24 mouse cellular contexts compared by ENCODE assay signal in the genomic region with DNA sequence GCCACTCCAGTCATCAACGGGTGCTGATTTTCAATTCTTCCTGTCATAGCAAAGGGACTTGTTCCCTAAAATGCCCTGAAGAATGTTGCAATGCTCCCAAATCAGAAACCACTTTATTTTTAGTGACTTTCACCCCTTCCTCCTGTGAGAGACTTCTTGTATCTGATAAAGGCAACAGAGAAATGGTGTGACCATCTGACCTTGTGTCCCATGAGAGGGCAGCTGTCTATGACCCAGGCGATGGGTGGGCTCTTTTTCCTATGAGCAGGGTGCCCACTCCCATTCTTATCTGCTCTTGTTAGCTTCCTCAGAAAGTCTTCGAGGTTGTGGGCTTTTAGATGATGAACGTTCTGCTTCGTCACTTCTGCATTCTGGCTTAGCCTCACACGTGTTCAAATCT.
A peak's percentile ranks its signal among the peaks of the same experiment; 100 is the strongest.
DNase-seq lines count a peak whose midpoint lies in the region; ATAC-seq and TF ChIP-seq lines count a peak whose summit lies in the region.
"Had no signal": no experiment of that assay in that cellular context is flagged by ENCODE, and none has a peak within 500 bp of the region (broad histone marks: within the 10 kb centered on the region; RNA-seq: fewer than 3 reads in every experiment).

No protein-coding gene starts in this region.

- H3K9ac ChIP-seq in liver, adult 2 months (ENCODE audit: low read depth, low read length) = no peak overlapping the region
- H3K9ac ChIP-seq: forebrain, embryonic 13.5 days; forebrain, postnatal 0 days; heart, embryonic 13.5 days; hindbrain, embryonic 13.5 days had no signal

- H3K27ac ChIP-seq in liver, adult 2 months (replicated peaks; ENCODE audit: insufficient read depth, low read depth, low read length) = no peak overlapping the region
- H3K27ac ChIP-seq: embryonic facial prominence, embryonic 10.5 days; forebrain, embryonic 13.5 days; heart, embryonic 13.5 days; hindbrain, embryonic 13.5 days; hindbrain, postnatal 0 days had no signal

- no peaks in the 10 kb centered on the region for H3K4me1 ChIP-seq in liver, adult 2 months (ENCODE audit: control insufficient read depth, insufficient read depth, low read length)
- H3K4me1 ChIP-seq: embryonic facial prominence, embryonic 10.5 days; forebrain, embryonic 13.5 days; heart, embryonic 13.5 days; hindbrain, embryonic 13.5 days had no signal

- no peak for TF ChIP-seq POLR2A in liver, adult 2 months (IDR thresholded peaks at IDR 0.05; ENCODE audit: extremely low read depth, insufficient read depth, low read length)

- peak; percentile 30 for DNase-seq in liver, adult 2 months (ENCODE audit: extremely low read depth, low read depth, low spot score)
- no peak for DNase-seq in liver
- DNase-seq in monocyte, adult 2 months (ENCODE audit: low read depth in 1 of 2, low spot score in 2 of 2) = peak; percentile 34 to 55
- DNase-seq in layer of hippocampus, postnatal 36 days = no peak
- no peak for DNase-seq in heart, postnatal 14 days
- DNase-seq in gastrocnemius, adult 8-10 months (ENCODE audit: low spot score in 2 of 2) = no peak
- DNase-seq: adrenal gland, adult 8-10 months; adrenal gland, postnatal 36 days; B cell, adult 2 months; cerebellum, adult 11-12 months; cerebellum, adult 9-10 months; cerebellum, postnatal 25 days; forebrain, postnatal 0 days; gastrocnemius, postnatal 25 days; heart, adult 11 months; heart, postnatal 4 days had no signal

- H3K36me3 ChIP-seq in liver, adult 2 months (ENCODE audit: control insufficient read depth, insufficient read depth, low read length) = no peaks in the 10 kb centered on the region
- H3K36me3 ChIP-seq: embryonic facial prominence, embryonic 10.5 days; G1E; heart, embryonic 13.5 days; hindbrain, embryonic 13.5 days had no signal

- H3K27me3 ChIP-seq in liver, adult 2 months (ENCODE audit: control insufficient read depth, insufficient read depth, low read length) = no peaks in the 10 kb centered on the region; the same call in 1 of the 2 replicates
- H3K27me3 ChIP-seq: forebrain, embryonic 13.5 days; heart, embryonic 13.5 days; hindbrain, embryonic 13.5 days had no signal

- H3K4me3 ChIP-seq in liver, adult 2 months (ENCODE audit: insufficient read depth, low read depth, low read length) = no peak overlapping the region
- H3K4me3 ChIP-seq: embryonic facial prominence, embryonic 10.5 days; forebrain, embryonic 13.5 days; heart, embryonic 13.5 days; hindbrain, embryonic 13.5 days had no signal

- H3K79me2 ChIP-seq in liver, adult 2 months (ENCODE audit: control insufficient read depth, insufficient read depth, low read length) = no peaks in the 10 kb centered on the region

- no peak for TF ChIP-seq CTCF in liver, adult 2 months (IDR thresholded peaks at IDR 0.05; ENCODE audit: low read depth, low read length)

- 72% methylated on average over 6 of the region's 6 CpGs for WGBS in liver, adult 2 months

- peak; percentile 22 to 62; a peak in 1 of 4 replicates for ATAC-seq in hematopoietic stem cell, adult 5-6 weeks (replicated peaks in 1 of 2; ENCODE audit: insufficient read depth in 1 of 2, low FRiP score in 2 of 2, low TSS enrichment in 1 of 2, low read depth in 1 of 2, poor library complexity in 2 of 2, severe bottlenecking in 2 of 2)
- ATAC-seq: CD4-positive, CD25-positive, alpha-beta regulatory T cell, adult 4 months; forebrain, embryonic 13.5 days; forebrain, postnatal 0 days; hindbrain, postnatal 0 days had no signal

- intact Hi-C loops in heart, postnatal 14 days (cut with DNase I) = no loop called here

Comparison
In these comparisons a context has a peak if more than half of its experiments do, and no peak if none do; other contexts are left out.
1. DNase-seq: peak in liver, adult 2 months (single experiment) and monocyte, adult 2 months (2 of 2); none in liver (single experiment), layer of hippocampus, postnatal 36 days (0 of 2), heart, postnatal 14 days (0 of 2) and gastrocnemius, adult 8-10 months (0 of 2).